Mouse (Mus musculus) c-Kit-positive CD71-negative TER-119-negative erythroid progenitor cells, embryonic 14.5 days (primary cell): ENCODE data around the gene Chrna9.

Experiments
- DNase-seq: peaks from one replicate; pipeline ENCODE4 v3.0.0-alpha.2; 2013; ENCODE audit warnings: low read depth

Gene Chrna9

GRCm38 (mm10) chr5:65934783-65935182, at the start of gene Chrna9:
Chrna9 (plus strand) TSS chr5:65934921.
- no peak for DNase-seq

GRCm38 (mm10) chr5:65885699-65886443, 48.9 kb upstream of the Chrna9 start:
- no peak for DNase-seq

- no peak for DNase-seq
These were observed 46.6 kb upstream of the Chrna9 start for GRCm38 (mm10) chr5:65888102-65888501.

GRCm38 (mm10) chr5:65888998-65889397, 45.7 kb upstream of the Chrna9 start:
- DNase-seq: no peak

GRCm38 (mm10) chr5:65891251-65891826, 43.4 kb upstream of the Chrna9 start:
- no peak for DNase-seq

- no peak for DNase-seq
These were observed 39.5 kb upstream of the Chrna9 start for GRCm38 (mm10) chr5:65895121-65895692.

- DNase-seq: no peak
These were observed 39.0 kb upstream of the Chrna9 start for GRCm38 (mm10) chr5:65895764-65896163.

- DNase-seq: no peak
These were observed 37.0 kb upstream of the Chrna9 start for GRCm38 (mm10) chr5:65897731-65898130.

- no peak for DNase-seq
These were observed 36.0 kb upstream of the Chrna9 start for GRCm38 (mm10) chr5:65898683-65899082.

- DNase-seq: no peak
These were observed 34.6 kb upstream of the Chrna9 start for GRCm38 (mm10) chr5:65900113-65900512.

- DNase-seq: peak; percentile 75
These were observed 33.9 kb upstream of the Chrna9 start for GRCm38 (mm10) chr5:65900862-65901265.

- no peak for DNase-seq
These were observed 32.8 kb upstream of the Chrna9 start for GRCm38 (mm10) chr5:65901868-65902418.

- no peak for DNase-seq
These were observed 31.9 kb upstream of the Chrna9 start for GRCm38 (mm10) chr5:65902811-65903210.

- no peak for DNase-seq
These were observed 30.2 kb upstream of the Chrna9 start for GRCm38 (mm10) chr5:65904476-65904875.

GRCm38 (mm10) chr5:65908751-65909150, 26.0 kb upstream of the Chrna9 start:
- DNase-seq: no peak

GRCm38 (mm10) chr5:65909321-65909720, 25.4 kb upstream of the Chrna9 start:
- no peak for DNase-seq

GRCm38 (mm10) chr5:65910398-65910797, 24.3 kb upstream of the Chrna9 start:
- DNase-seq: no peak

- DNase-seq: no peak
These were observed 23.0 kb upstream of the Chrna9 start for GRCm38 (mm10) chr5:65911676-65912075.

GRCm38 (mm10) chr5:65912201-65912600, 22.5 kb upstream of the Chrna9 start:
- no peak for DNase-seq

- no peak for DNase-seq
These were observed 21.6 kb upstream of the Chrna9 start for GRCm38 (mm10) chr5:65913126-65913525.

GRCm38 (mm10) chr5:65914342-65914741, 20.4 kb upstream of the Chrna9 start:
- no peak for DNase-seq

GRCm38 (mm10) chr5:65916930-65917329, 17.8 kb upstream of the Chrna9 start:
- DNase-seq: no peak

- DNase-seq: no peak
These were observed 16.1 kb upstream of the Chrna9 start for GRCm38 (mm10) chr5:65918601-65919000.
